In genomic region chr2:165056377-165057085, GRCm38 (mm10) we compare ENCODE assay signal across 11 mouse cellular contexts. TPM values are rescaled to one million over a fixed set of nuclear protein-coding genes. Genes with fewer than 3 reads are reported as not detected.
A peak's percentile ranks its signal among the peaks of the same experiment; 100 is the strongest.
DNase-seq lines count a peak whose midpoint lies in the region; ATAC-seq and TF ChIP-seq lines count a peak whose summit lies in the region.
"Had no signal": no experiment of that assay in that cellular context is flagged by ENCODE, and none has a peak within 500 bp of the region (broad histone marks: within the 10 kb centered on the region; RNA-seq: fewer than 3 reads in every experiment).

No protein-coding gene starts in this region.

- ATAC-seq in heart, embryonic 12.5 days (ENCODE audit: insufficient number of reproducible peaks, low FRiP score), result no peak
- ATAC-seq in hindbrain, embryonic 13.5 days (ENCODE audit: low FRiP score), result no peak
- no peak for ATAC-seq in monocyte, adult 5-6 weeks (replicated peaks; ENCODE audit: insufficient number of reproducible peaks, low FRiP score, low TSS enrichment, poor library complexity, severe bottlenecking)
- ATAC-seq in erythroid progenitor cell, adult 5-6 weeks (replicated peaks; ENCODE audit: low FRiP score, poor library complexity, severe bottlenecking), result no peak

- peak overlapping the region; percentile 46 for H3K4me3 ChIP-seq in heart, embryonic 12.5 days
- peak overlapping the region; percentile 68 to 88 (median 85) for H3K4me3 ChIP-seq in CH12.LX (replicated peaks in 1 of 3; ENCODE audit: low read depth in 2 of 3, low read length in 2 of 3, poor library complexity in 1 of 3)
- no peak overlapping the region for H3K4me3 ChIP-seq in hindbrain, embryonic 13.5 days

- TF ChIP-seq EP300 in CH12.LX (IDR thresholded peaks at IDR 0.05; ENCODE audit: low read length), result peak; percentile 88

- in situ Hi-C loops in CH12.LX (cut with MboI; ENCODE audit: low pct_ligation_motif_present, low pct_unique_long_range_greater_than_20kb, low sequenced_read_pairs), result no loop called here

- no peak; the same call in 1 of the 2 replicates for TF ChIP-seq POLR2A in CH12.LX (IDR thresholded peaks at IDR 0.05; ENCODE audit: low read depth, low read length)

- dilution Hi-C loops in CH12.LX (cut with MboI; ENCODE audit: extremely low pct_ligation_motif_present, extremely low pct_unique_long_range_greater_than_20kb, low sequenced_read_pairs), result no loop called here

- H3K4me1 ChIP-seq in heart, embryonic 12.5 days (replicated peaks), result peaks cover 20% of the 10 kb centered on the region
- H3K4me1 ChIP-seq in CH12.LX (ENCODE audit: control insufficient read depth in 1 of 2, insufficient read depth in 2 of 2), result peaks cover 19 to 48% of the 10 kb centered on the region in 2 experiments
- H3K4me1 ChIP-seq in hindbrain, embryonic 13.5 days (replicated peaks), result peaks cover 11% of the 10 kb centered on the region

- peaks cover 44% of the 10 kb centered on the region for H3K79me2 ChIP-seq in CH12.LX (replicated peaks; ENCODE audit: control insufficient read depth, extremely low read depth, insufficient read depth, poor library complexity, severe bottlenecking)

- no peak overlapping the region for H3K9ac ChIP-seq in heart, embryonic 12.5 days
- peak overlapping the region; percentile 86; the same call in 1 of the 2 replicates for H3K9ac ChIP-seq in CH12.LX (ENCODE audit: insufficient read depth, low read depth)
- H3K9ac ChIP-seq in hindbrain, embryonic 13.5 days, result no peak overlapping the region

- H3K4me2 ChIP-seq in heart, embryonic 12.5 days, result peak overlapping the region; percentile 76
- H3K4me2 ChIP-seq in CH12.LX (ENCODE audit: insufficient read depth, low read depth, poor library complexity, severe bottlenecking), result peak overlapping the region; percentile 79
- 0 out of 2 replicates have a peak overlapping the region, but pooled peaks have one; percentile 2 for H3K4me2 ChIP-seq in hindbrain, embryonic 13.5 days

- H3K27me3 ChIP-seq in heart, embryonic 12.5 days (replicated peaks), result peaks cover 13% of the 10 kb centered on the region
- H3K27me3 ChIP-seq in CH12.LX (replicated peaks), result no peaks in the 10 kb centered on the region
- peaks cover 27% of the 10 kb centered on the region for H3K27me3 ChIP-seq in hindbrain, embryonic 13.5 days

- H3K36me3 ChIP-seq in heart, embryonic 12.5 days, result no peaks in the 10 kb centered on the region
- H3K36me3 ChIP-seq in CH12.LX (replicated peaks in 1 of 2; ENCODE audit: control insufficient read depth in 1 of 2, insufficient read depth in 1 of 2, low read length in 1 of 2), result peaks cover 10 to 26% of the 10 kb centered on the region in 2 experiments
- H3K36me3 ChIP-seq in hindbrain, embryonic 13.5 days, result no peaks in the 10 kb centered on the region

- H3K9me3 ChIP-seq in heart, embryonic 12.5 days (replicated peaks), result no peaks in the 10 kb centered on the region
- H3K9me3 ChIP-seq in CH12.LX (replicated peaks; ENCODE audit: low read length), result peaks cover 9% of the 10 kb centered on the region
- H3K9me3 ChIP-seq in hindbrain, embryonic 13.5 days, result no peaks in the 10 kb centered on the region

- 72% methylated on average over 14 of the region's 14 CpGs for WGBS in heart, embryonic 12.5 days
- WGBS in hindbrain, embryonic 13.5 days, result 85% methylated on average over 14 of the region's 14 CpGs

- H3K27ac ChIP-seq in heart, embryonic 12.5 days (ENCODE audit: poor library complexity, severe bottlenecking), result no peak overlapping the region
- H3K27ac ChIP-seq in CH12.LX (ENCODE audit: insufficient read depth, low read depth), result peak overlapping the region; percentile 99
- H3K27ac ChIP-seq in hindbrain, embryonic 13.5 days, result no peak overlapping the region

- TF ChIP-seq CTCF in CH12.LX (conservative IDR thresholded peaks at IDR 0.05 in 1 of 2, IDR thresholded peaks at IDR 0.05 in 1 of 2; ENCODE audit: low read depth in 2 of 2, low read length in 2 of 2), result 0 out of 4 replicates have a peak, but pooled peaks of 1 of the 2 experiments have one; percentile 2

- DNase-seq in heart, postnatal 4 days, result no peak
- DNase-seq in CH12.LX (ENCODE audit: extremely low read depth), result peak; percentile 91
- DNase-seq in lung, postnatal 25 days (ENCODE audit: low spot score), result peak; percentile 14
- no peak for DNase-seq in Muller cell, postnatal 12 days (ENCODE audit: inconsistent ontology term)
- DNase-seq: adrenal gland, adult 8-10 months had no signal

- TF ChIP-seq RAD21 in CH12.LX (IDR thresholded peaks at IDR 0.05; ENCODE audit: low read depth, low read length), result peak; percentile 0

TF ChIP-seq in CH12.LX, 34 proteins besides CTCF, POLR2A, EP300 and RAD21 (continues in another document):
- TF ChIP-seq JUND (conservative IDR thresholded peaks at IDR 0.05; ENCODE audit: low read depth, low read length), result 0 out of 2 replicates have a peak, but pooled peaks have one; percentile 5
- peak; percentile 88 for TF ChIP-seq MAX (IDR thresholded peaks at IDR 0.05; ENCODE audit: low read length)
- no peak; the same call in 1 of the 2 replicates for TF ChIP-seq ZMIZ1 (IDR thresholded peaks at IDR 0.05; ENCODE audit: low read depth, low read length)
- peak; percentile 93 for TF ChIP-seq MAZ (IDR thresholded peaks at IDR 0.05; ENCODE audit: low read depth, low read length)
- peak; percentile 97 for TF ChIP-seq MXI1 (IDR thresholded peaks at IDR 0.05; ENCODE audit: low read depth, low read length)
- peak; percentile 73 for TF ChIP-seq TCF12 (IDR thresholded peaks at IDR 0.05; ENCODE audit: low read depth, low read length)
- TF ChIP-seq BHLHE40 (IDR thresholded peaks at IDR 0.05; ENCODE audit: low read depth, low read length), result peak; percentile 92
- peak; percentile 72; the same call in 1 of the 2 replicates for TF ChIP-seq MAFK (IDR thresholded peaks at IDR 0.05; ENCODE audit: insufficient replicate concordance, low read length)
- peak; percentile 97 for TF ChIP-seq SIN3A (IDR thresholded peaks at IDR 0.05; ENCODE audit: low read length)
- no peak for TF ChIP-seq NELFE (IDR thresholded peaks at IDR 0.05; ENCODE audit: low read depth, low read length)
- no peak for TF ChIP-seq ZC3H11A (IDR thresholded peaks at IDR 0.05; ENCODE audit: low read depth, low read length)
- TF ChIP-seq RCOR1 (conservative IDR thresholded peaks at IDR 0.05; ENCODE audit: low read depth, low read length), result peak; percentile 74; the same call in 1 of the 2 replicates
- no peak for TF ChIP-seq E2F4 (IDR thresholded peaks at IDR 0.05; ENCODE audit: insufficient replicate concordance, low read depth, low read length)
- no peak for TF ChIP-seq ZKSCAN1 (IDR thresholded peaks at IDR 0.05; ENCODE audit: borderline replicate concordance, low read depth, low read length)
- TF ChIP-seq KAT2A (IDR thresholded peaks at IDR 0.05; ENCODE audit: insufficient replicate concordance, low read length), result 0 out of 2 replicates have a peak, but pooled peaks have one; percentile 47
- no peak; the same call in 1 of the 2 replicates for TF ChIP-seq HCFC1 (IDR thresholded peaks at IDR 0.05; ENCODE audit: low read depth, low read length)
- peak; percentile 87 for TF ChIP-seq IRF4 (IDR thresholded peaks at IDR 0.05; ENCODE audit: low read depth, low read length)
- TF ChIP-seq MYC (IDR thresholded peaks at IDR 0.05; ENCODE audit: low read depth, low read length), result peak; percentile 91; the same call in 1 of the 2 replicates
- TF ChIP-seq MEF2A (IDR thresholded peaks at IDR 0.05; ENCODE audit: borderline replicate concordance, low read depth, low read length), result peak; percentile 81
- 0 out of 2 replicates have a peak, but pooled peaks have one; percentile 10 for TF ChIP-seq UBTF (IDR thresholded peaks at IDR 0.05; ENCODE audit: low read depth, low read length)
- TF ChIP-seq TBP (conservative IDR thresholded peaks at IDR 0.05; ENCODE audit: low read depth, low read length), result 0 out of 2 replicates have a peak, but pooled peaks have one; percentile 31
- TF ChIP-seq CHD2 (IDR thresholded peaks at IDR 0.05; ENCODE audit: low read length), result no peak
- peak; percentile 58 for TF ChIP-seq ELF1 (IDR thresholded peaks at IDR 0.05; ENCODE audit: low read depth, low read length)
- TF ChIP-seq JUN (IDR thresholded peaks at IDR 0.05; ENCODE audit: insufficient read depth, low read depth, low read length), result no peak

RNA-seq across cellular contexts. Expression of gene Cd40, which starts 1.1 kb away (rescaled TPM):
- 7.2 and 7.7 TPM in 2 replicates for polyA plus RNA-seq in heart, embryonic 12.5 days (2016; fragmentation: Nextera tagmentation; extraction: Ambion mirVana)
- 1 to 10 TPM; 4.9 to 5.3 TPM for total RNA-seq in heart, postnatal 4 days (2021)
- total RNA-seq in CH12.LX (2012; rRNA removed) (146 and 149 TPM in 2 replicates), CH12.LX (2014; rRNA removed) (191 and 223 TPM in 2 replicates)
- polyA plus RNA-seq in CH12.LX (2012; ENCODE audit: insufficient read length, low read depth), result 147 and 149 TPM in 2 replicates
- 8.1 and 8.6 TPM in 2 replicates for polyA plus RNA-seq in hindbrain, embryonic 13.5 days (2015; fragmentation: Nextera tagmentation; extraction: Ambion mirVana)
- total RNA-seq in monocyte, adult 5-6 weeks (2017), result 17.7 to 21.3 TPM (median 20.5 TPM) in 3 replicates
- total RNA-seq in erythroid progenitor cell, adult 5-6 weeks (2015; ENCODE audit: low replicate concordance), result 5.0 TPM in 1 of 2 replicates, not detected in the other
- total RNA-seq in erythroid progenitor cell, adult 5-6 weeks (2017; ENCODE audit: low replicate concordance), result 0.08 and 3.6 TPM in 2 replicates

RNA-seq across cellular contexts. Expression of gene Ncoa5, which starts 21.9 kb away (rescaled TPM):
- polyA plus RNA-seq in heart, embryonic 12.5 days (2016; fragmentation: Nextera tagmentation; extraction: Ambion mirVana), result 50.6 and 55.8 TPM in 2 replicates
- total RNA-seq in heart, postnatal 4 days (2021), result 10 to 100 TPM; 29.1 to 30.2 TPM
- 20.1 and 26.5 TPM in 2 replicates for total RNA-seq in CH12.LX (2012; rRNA removed)
- total RNA-seq in CH12.LX (2014; rRNA removed), result 18.6 and 18.9 TPM in 2 replicates
- polyA plus RNA-seq in CH12.LX (2012; ENCODE audit: insufficient read length, low read depth), result 45.1 and 46.4 TPM in 2 replicates
- polyA plus RNA-seq in hindbrain, embryonic 13.5 days (2015; fragmentation: Nextera tagmentation; extraction: Ambion mirVana), result 119 and 128 TPM in 2 replicates
- 25.0 to 47.8 TPM (median 37.3 TPM) in 3 replicates for total RNA-seq in monocyte, adult 5-6 weeks (2017)
- total RNA-seq in erythroid progenitor cell, adult 5-6 weeks (2015; ENCODE audit: low replicate concordance), result 8.4 and 9.0 TPM in 2 replicates
- total RNA-seq in erythroid progenitor cell, adult 5-6 weeks (2017; ENCODE audit: low replicate concordance), result 13.5 and 20.0 TPM in 2 replicates

RNA-seq across cellular contexts. Expression of gene 1700025C18Rik, which starts 34.0 kb away (rescaled TPM):
- not detected in 2 replicates for polyA plus RNA-seq in heart, embryonic 12.5 days (2016; fragmentation: Nextera tagmentation; extraction: Ambion mirVana)
- total RNA-seq in heart, postnatal 4 days (2021), result not detected
- total RNA-seq in CH12.LX (2012; rRNA removed) (not detected in 2 replicates), CH12.LX (2014; rRNA removed) (not detected in 2 replicates)
- polyA plus RNA-seq in CH12.LX (2012; ENCODE audit: insufficient read length, low read depth), result not detected in 2 replicates
- not detected in 2 replicates for polyA plus RNA-seq in hindbrain, embryonic 13.5 days (2015; fragmentation: Nextera tagmentation; extraction: Ambion mirVana)
- not detected in 3 replicates for total RNA-seq in monocyte, adult 5-6 weeks (2017)
- total RNA-seq in erythroid progenitor cell, adult 5-6 weeks (2015; ENCODE audit: low replicate concordance), result not detected in 2 replicates
- total RNA-seq in erythroid progenitor cell, adult 5-6 weeks (2017; ENCODE audit: low replicate concordance), result not detected in 2 replicates
- total RNA-seq: adrenal gland, adult 8-10 months had no signal
- polyA plus RNA-seq: erythroblast, embryonic 14.5 days; large intestine, adult 2 months had no signal

Comparison
In these comparisons a context has a peak if more than half of its experiments do, and no peak if none do; other contexts are left out.
1. H3K4me2 ChIP-seq: peak in every context shown above with its lines; median percentile 79 in CH12.LX; 76 in heart, embryonic 12.5 days; 2 in hindbrain, embryonic 13.5 days.
2. DNase-seq: peak in CH12.LX (single experiment) and lung, postnatal 25 days (single experiment); none in heart, postnatal 4 days (single experiment) and Muller cell, postnatal 12 days (single experiment).